Mouse (Mus musculus) bone marrow, adult 2 months (tissue): ENCODE data around the gene Rps6ka4.

Experiments
- CTCF ChIP-seq: fragments of 200-500 bp; IDR thresholded peaks from 2 replicates; pipeline ENCODE4 v1.5.1; 2011; ENCODE audit warnings: low read length, control low read depth; ENCODE audit not compliant: control insufficient read depth, insufficient read depth
- POLR2A ChIP-seq: fragments of 200-500 bp; IDR thresholded peaks from 2 replicates; pipeline ENCODE4 v1.6.1; 2011; ENCODE audit warnings: low read depth, mild to moderate bottlenecking, control low read depth, low read length, borderline replicate concordance; ENCODE audit not compliant: control insufficient read depth

DNA sequence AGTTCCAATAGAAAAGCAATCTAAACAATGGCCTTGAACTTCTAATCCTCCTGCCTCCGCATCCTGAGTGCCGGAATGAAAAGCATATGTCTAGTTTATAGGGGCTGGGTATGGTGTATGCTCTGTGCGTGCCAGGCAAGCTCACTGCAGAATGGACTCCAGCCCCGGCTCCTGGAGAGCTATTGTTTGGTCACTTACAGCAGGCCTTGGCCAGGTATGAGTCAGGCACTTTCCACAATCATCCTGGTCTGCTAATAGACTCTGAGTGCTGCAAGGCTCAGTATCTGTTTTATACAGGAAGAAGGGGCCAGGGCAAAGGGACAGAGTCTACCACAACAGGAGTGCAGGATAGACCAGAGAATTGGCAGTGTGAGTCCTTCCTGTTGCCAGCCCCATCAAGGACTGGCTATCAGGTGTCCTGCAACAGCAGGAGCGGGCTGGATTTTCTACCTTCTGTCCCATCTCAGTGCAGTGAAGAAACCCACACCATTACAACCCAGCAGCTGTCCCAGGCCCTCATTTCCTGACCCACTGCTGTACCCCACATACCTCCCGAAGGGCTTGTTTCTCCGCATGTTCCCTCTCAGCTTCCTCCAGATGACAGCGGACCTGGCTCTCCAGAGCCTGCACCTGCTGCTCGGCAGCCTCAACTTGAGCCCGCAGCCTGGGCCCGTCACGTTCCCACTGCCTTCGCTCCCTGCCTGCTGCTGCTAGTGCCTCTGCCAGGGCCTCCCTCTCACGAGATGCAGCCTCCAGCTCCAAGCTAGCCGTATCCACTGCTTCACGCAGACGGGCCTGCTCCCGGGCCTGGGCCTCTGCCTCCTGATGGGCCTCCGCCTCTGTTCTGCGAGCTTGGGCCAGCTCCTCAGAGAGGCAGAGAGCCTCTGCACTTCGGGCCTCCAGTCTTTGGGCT, 12.2 kb upstream of the Rps6ka4 start:
- TF ChIP-seq CTCF: no peak
- no peak for TF ChIP-seq POLR2A
